Mouse (Mus musculus): ENCODE results near the gene Gatd1. TPM values are rescaled to one million over a fixed set of nuclear protein-coding genes. Genes with fewer than 3 reads are reported as not detected.

Gatd1 gene
- total RNA-seq (2021): 10 to 100 TPM; 38.9 to 46.5 TPM
- long read RNA-seq, experiment 1, transcript Gatd1-201 (8 exons, 1,898 nt): major isoform, 11 of 15 reads
- long read RNA-seq, experiment 1, partial matches to known transcripts: 0 of 15 reads
- long read RNA-seq, experiment 1, other reads (novel, unspliced or antisense): 3 of 15 reads
- long read RNA-seq, experiment 2, transcript Gatd1-201 (8 exons, 1,898 nt): major isoform, 10 of 12 reads
- long read RNA-seq, experiment 2, partial matches to known transcripts: 1 of 12 reads
- long read RNA-seq, experiment 2, other reads (novel, unspliced or antisense): 1 of 12 reads

- Histone ChIP-seq H3K4me3 (peak within 1 kb of the TSS; percentile 89), H3K27ac (peak within 1 kb of the TSS; percentile 98)
- TF ChIP-seq CTCF (IDR thresholded peaks at IDR 0.05): no peak; the same call in 1 of the 2 replicates
- peak; percentile 99 for DNase-seq (ENCODE audit: extremely low spot score in 1 of 2, low spot score in 2 of 2)
- intact Hi-C loops (cut with DNase I): loop anchor here (2.0 kb wide), 1 partner anchor 15 kb away; the partner anchor contains the start of gene Cend1
Measured at GRCm38 (mm10) chr7:141413809-141414584, at the start of gene Gatd1. TSS of gene Gatd1 (minus strand) at chr7:141414136.

- no peak for DNase-seq (ENCODE audit: extremely low spot score in 1 of 2, low spot score in 2 of 2)
- H3K27ac ChIP-seq: no peak overlapping the region; the same call in 1 of the 2 replicates
- no peak for TF ChIP-seq CTCF (IDR thresholded peaks at IDR 0.05)
- peak overlapping the region; percentile 45; the same call in 1 of the 2 replicates for H3K4me3 ChIP-seq
- intact Hi-C loops (cut with DNase I): no loop called here
Measured at GRCm38 (mm10) chr7:141462333-141462821, 48.4 kb upstream of the Gatd1 start.

- intact Hi-C loops (cut with DNase I): no loop called here
- TF ChIP-seq CTCF (IDR thresholded peaks at IDR 0.05): no peak; the same call in none of the 2 replicates
- H3K4me3 ChIP-seq: peak overlapping the region; percentile 45
- no peak for DNase-seq (ENCODE audit: extremely low spot score in 1 of 2, low spot score in 2 of 2)
- H3K27ac ChIP-seq: peak overlapping the region; percentile 33
Measured at GRCm38 (mm10) chr7:141461521-141462332, 47.8 kb upstream of the Gatd1 start.

- peak within 1 kb of the TSS; percentile 45 for H3K4me3 ChIP-seq
- intact Hi-C loops (cut with DNase I): no loop called here
- DNase-seq (ENCODE audit: extremely low spot score in 1 of 2, low spot score in 2 of 2): no peak
- TF ChIP-seq CTCF (IDR thresholded peaks at IDR 0.05): no peak
- H3K27ac ChIP-seq: peak within 1 kb of the TSS; percentile 47
Measured at GRCm38 (mm10) chr7:141460391-141461113, 46.6 kb upstream of the Gatd1 start, which contains the start of gene Cracr2b. TSS of gene Cracr2b (plus strand) at chr7:141461094.

GRCm38 (mm10) chr7:141460001-141460390, 46.1 kb upstream of the Gatd1 start:
- H3K4me3 ChIP-seq: no peak overlapping the region
- TF ChIP-seq CTCF (IDR thresholded peaks at IDR 0.05): no peak
- DNase-seq (ENCODE audit: extremely low spot score in 1 of 2, low spot score in 2 of 2): no peak
- intact Hi-C loops (cut with DNase I): no loop called here
- peak overlapping the region; percentile 32; the same call in 1 of the 2 replicates for H3K27ac ChIP-seq

GRCm38 (mm10) chr7:141459301-141459711, 45.4 kb upstream of the Gatd1 start:
- no peak for DNase-seq (ENCODE audit: extremely low spot score in 1 of 2, low spot score in 2 of 2)
- no peak for TF ChIP-seq CTCF (IDR thresholded peaks at IDR 0.05)
- Histone ChIP-seq H3K4me3 (no peak overlapping the region), H3K27ac (no peak overlapping the region)
- intact Hi-C loops (cut with DNase I): no loop called here

GRCm38 (mm10) chr7:141458661-141459060, 44.7 kb upstream of the Gatd1 start:
- intact Hi-C loops (cut with DNase I): loop anchor here (1.0 kb wide), 1 partner anchor 49 kb away; no protein-coding TSS in a partner anchor
- H3K4me3 ChIP-seq: no peak overlapping the region
- no peak; the same call in 1 of the 2 replicates for TF ChIP-seq CTCF (IDR thresholded peaks at IDR 0.05)
- DNase-seq (ENCODE audit: extremely low spot score in 1 of 2, low spot score in 2 of 2): no peak
- H3K27ac ChIP-seq: no peak overlapping the region

GRCm38 (mm10) chr7:141457986-141458660, 44.2 kb upstream of the Gatd1 start:
- intact Hi-C loops (cut with DNase I): loop anchor here (1.0 kb wide), 1 partner anchor 49 kb away; no protein-coding TSS in a partner anchor
- H3K27ac ChIP-seq: no peak overlapping the region
- H3K4me3 ChIP-seq: no peak overlapping the region
- TF ChIP-seq CTCF (IDR thresholded peaks at IDR 0.05): peak; percentile 59
- no peak for DNase-seq (ENCODE audit: extremely low spot score in 1 of 2, low spot score in 2 of 2)

- no peak for TF ChIP-seq CTCF (IDR thresholded peaks at IDR 0.05)
- intact Hi-C loops (cut with DNase I): no loop called here
- no peak overlapping the region for H3K27ac ChIP-seq
- DNase-seq (ENCODE audit: extremely low spot score in 1 of 2, low spot score in 2 of 2): no peak
- no peak overlapping the region for H3K4me3 ChIP-seq
Measured at GRCm38 (mm10) chr7:141457236-141457635, 43.3 kb upstream of the Gatd1 start.

- intact Hi-C loops (cut with DNase I): no loop called here
- no peak for DNase-seq (ENCODE audit: extremely low spot score in 1 of 2, low spot score in 2 of 2)
- no peak overlapping the region for H3K27ac ChIP-seq
- H3K4me3 ChIP-seq: no peak overlapping the region
- TF ChIP-seq CTCF (IDR thresholded peaks at IDR 0.05): no peak
Measured at GRCm38 (mm10) chr7:141456739-141457138, 42.8 kb upstream of the Gatd1 start.

Measured in left cerebral cortex, adult 2 months (tissue).